In genomic region chr4:137743791-137744190, GRCm38 (mm10) we compare ENCODE assay signal across 17 mouse cellular contexts. TPM values are rescaled to one million over a fixed set of nuclear protein-coding genes. Genes with fewer than 3 reads are reported as not detected.
DNase-seq lines count a peak whose midpoint lies in the region; ATAC-seq lines count a peak whose summit lies in the region.
"Had no signal": no experiment of that assay in that cellular context is flagged by ENCODE, and none has a peak within 500 bp of the region (broad histone marks: within the 10 kb centered on the region; RNA-seq: fewer than 3 reads in every experiment).

No protein-coding gene starts in this region.

- DNase-seq in adrenal gland, adult 2 months: peak; percentile 82
- no peak for DNase-seq in adrenal gland, postnatal 4 days (ENCODE audit: low spot score in 2 of 2)
- peak; percentile 40 for DNase-seq in retina, postnatal 1 day
- DNase-seq in retina, embryonic 14.5 days (ENCODE audit: low spot score): no peak
- DNase-seq in adrenal gland, postnatal 25 days: peak; percentile 59
- DNase-seq in liver, embryonic 11.5 days (ENCODE audit: low spot score): no peak

- H3K36me3 ChIP-seq in liver, embryonic 11.5 days (ENCODE audit: control insufficient read depth, insufficient read depth, low read length): no peaks in the 10 kb centered on the region
- H3K36me3 ChIP-seq: G1E had no signal

- H3K4me2 ChIP-seq in liver, embryonic 11.5 days: no peak overlapping the region
- H3K4me2 ChIP-seq: forebrain, embryonic 13.5 days; heart, embryonic 11.5 days; hindbrain, embryonic 14.5 days had no signal

- H3K27me3 ChIP-seq in liver, embryonic 11.5 days (replicated peaks; ENCODE audit: control insufficient read depth, insufficient read depth, low read length): 0 out of 2 replicates have a peak, but pooled peaks cover 3% of the 10 kb centered on the region
- H3K27me3 ChIP-seq: CH12.LX; forebrain, embryonic 13.5 days; Patski had no signal

- WGBS in liver, embryonic 11.5 days: 60% methylated on average over 7 of the region's 7 CpGs

- no peaks in the 10 kb centered on the region for H3K4me1 ChIP-seq in liver, embryonic 11.5 days (replicated peaks; ENCODE audit: control insufficient read depth, insufficient read depth, low read length)

- no peaks in the 10 kb centered on the region for H3K9me3 ChIP-seq in liver, embryonic 11.5 days (ENCODE audit: control insufficient read depth, low read length)
- H3K9me3 ChIP-seq: forebrain, embryonic 10.5 days; forebrain, embryonic 13.5 days; G1E had no signal

- no peak for ATAC-seq in liver, embryonic 11.5 days (replicated peaks; ENCODE audit: low FRiP score)
- no peak for ATAC-seq in monocyte, adult 5-6 weeks (replicated peaks; ENCODE audit: insufficient number of reproducible peaks, low FRiP score, low TSS enrichment, poor library complexity, severe bottlenecking)
- ATAC-seq: forebrain, embryonic 13.5 days; forebrain, embryonic 16.5 days; intestine, postnatal 0 days; Patski had no signal

- no peak overlapping the region for H3K27ac ChIP-seq in liver, embryonic 11.5 days (ENCODE audit: low read depth, low read length)
- H3K27ac ChIP-seq: forebrain, embryonic 13.5 days; gastrocnemius, adult 2 months; hindbrain, embryonic 14.5 days had no signal

- H3K9ac ChIP-seq in liver, embryonic 11.5 days (ENCODE audit: low read depth, low read length): no peak overlapping the region
- H3K9ac ChIP-seq: forebrain, embryonic 13.5 days; hindbrain, embryonic 14.5 days had no signal

- H3K4me3 ChIP-seq in liver, embryonic 11.5 days (ENCODE audit: low read depth, low read length): no peak overlapping the region
- H3K4me3 ChIP-seq: forebrain, embryonic 10.5 days; forebrain, embryonic 13.5 days; gastrocnemius, adult 2 months had no signal

RNA-seq across cellular contexts. Expression of gene Alpl, which starts 52.4 kb away (rescaled TPM):
- total RNA-seq in adrenal gland, adult 2 months (2021): 10 to 100 TPM in 1 of 2 experiments, 1 to 10 TPM in 1; 6.1 to 59.6 TPM
- polyA plus RNA-seq in adrenal gland, adult 2 months (2012; rRNA removed): 4.7 and 7.4 TPM in 2 replicates
- total RNA-seq in adrenal gland, postnatal 4 days (2021): 10 to 100 TPM; 10.1 to 15.9 TPM
- total RNA-seq in adrenal gland, postnatal 25 days (2021): 4.6 and 6.1 TPM in 2 replicates
- polyA plus RNA-seq in liver, embryonic 11.5 days (2014; fragmentation: Nextera tagmentation; extraction: Ambion mirVana): 5.7 and 6.1 TPM in 2 replicates
- not detected in 3 replicates for total RNA-seq in monocyte, adult 5-6 weeks (2017)
- total RNA-seq: G1E had no signal
- polyA plus RNA-seq: G1E had no signal

Comparison
In these comparisons a context has a peak if more than half of its experiments do, and no peak if none do; other contexts are left out.
1. DNase-seq: peak in adrenal gland, adult 2 months (single experiment), retina, postnatal 1 day (single experiment) and adrenal gland, postnatal 25 days (single experiment); none in adrenal gland, postnatal 4 days (0 of 2), retina, embryonic 14.5 days (single experiment) and liver, embryonic 11.5 days (single experiment).